ENCODE assay signal across 32 mouse cellular contexts in genomic region chr7:114439726-114440125, GRCm38 (mm10). TPM values are rescaled to one million over a fixed set of nuclear protein-coding genes. Genes with fewer than 3 reads are reported as not detected.
DNase-seq lines count a peak whose midpoint lies in the region; ATAC-seq and TF ChIP-seq lines count a peak whose summit lies in the region.
"Had no signal": no experiment of that assay in that cellular context is flagged by ENCODE, and none has a peak within 500 bp of the region (broad histone marks: within the 10 kb centered on the region; RNA-seq: fewer than 3 reads in every experiment).

No protein-coding gene starts in this region.

- no peak for ATAC-seq in liver, postnatal 0 days
- no peak for ATAC-seq in liver, embryonic 12.5 days
- ATAC-seq in granulocyte monocyte progenitor cell, adult 5-6 weeks (replicated peaks; ENCODE audit: poor library complexity, severe bottlenecking) = peak; percentile 74
- peak; percentile 63; the same call in 1 of the 2 replicates for ATAC-seq in monocyte, adult 5-6 weeks (replicated peaks; ENCODE audit: insufficient number of reproducible peaks, low FRiP score, low TSS enrichment, poor library complexity, severe bottlenecking)
- ATAC-seq: activated CD4-positive, CD25-positive, alpha-beta regulatory T cell, adult 4 months; forebrain, embryonic 14.5 days; midbrain, embryonic 15.5 days had no signal

- WGBS in liver, postnatal 0 days (ENCODE audit: insufficient replicate concordance) = 3% methylated on average over 1 of the region's 1 CpGs
- 30% methylated on average over 1 of the region's 1 CpGs for WGBS in liver, embryonic 12.5 days (ENCODE audit: insufficient replicate concordance)

- H3K36me3 ChIP-seq in liver, postnatal 0 days (replicated peaks; ENCODE audit: insufficient read depth, low read length) = no peaks in the 10 kb centered on the region
- H3K36me3 ChIP-seq in liver, embryonic 12.5 days = no peaks in the 10 kb centered on the region
- H3K36me3 ChIP-seq: embryonic facial prominence, embryonic 12.5 days; heart, embryonic 12.5 days; hindbrain, embryonic 15.5 days; limb, embryonic 10.5 days; limb, embryonic 15.5 days; midbrain, embryonic 10.5 days; midbrain, embryonic 15.5 days; neural tube, embryonic 13.5 days; stomach, embryonic 15.5 days had no signal

- H3K27me3 ChIP-seq in liver, postnatal 0 days (ENCODE audit: insufficient read depth, low read length) = no peaks in the 10 kb centered on the region
- H3K27me3 ChIP-seq in liver, embryonic 12.5 days (replicated peaks) = no peaks in the 10 kb centered on the region
- H3K27me3 ChIP-seq: embryonic facial prominence, embryonic 12.5 days; heart, embryonic 12.5 days; hindbrain, embryonic 15.5 days; limb, embryonic 15.5 days; midbrain, embryonic 15.5 days; neural tube, embryonic 13.5 days; stomach, embryonic 15.5 days had no signal

- H3K9ac ChIP-seq in liver, postnatal 0 days (replicated peaks) = no peak overlapping the region
- no peak overlapping the region for H3K9ac ChIP-seq in liver, embryonic 12.5 days
- H3K9ac ChIP-seq: embryonic facial prominence, embryonic 12.5 days; heart, embryonic 12.5 days; hindbrain, embryonic 15.5 days; limb, embryonic 15.5 days; midbrain, embryonic 15.5 days; neural tube, embryonic 13.5 days; stomach, embryonic 15.5 days had no signal

- no peak for TF ChIP-seq CTCF in liver, postnatal 0 days (IDR thresholded peaks at IDR 0.05; ENCODE audit: low read depth)

- no peak overlapping the region for H3K4me3 ChIP-seq in liver, postnatal 0 days (ENCODE audit: low read depth, low read length)
- no peak overlapping the region for H3K4me3 ChIP-seq in liver, embryonic 12.5 days
- H3K4me3 ChIP-seq: embryonic facial prominence, embryonic 12.5 days; heart, embryonic 12.5 days; hindbrain, embryonic 15.5 days; limb, embryonic 10.5 days; limb, embryonic 15.5 days; midbrain, embryonic 10.5 days; midbrain, embryonic 15.5 days; neural tube, embryonic 13.5 days; stomach, embryonic 15.5 days had no signal

- no peak for DNase-seq in liver, postnatal 0 days
- no peak for DNase-seq in adipocyte (ENCODE audit: low spot score)
- no peak for DNase-seq in adrenal gland, postnatal 25 days
- DNase-seq in thymus, postnatal 0 days (ENCODE audit: low spot score) = no peak
- DNase-seq in lung, postnatal 25 days (ENCODE audit: low spot score) = no peak
- DNase-seq: adrenal gland, adult 8-10 months; B cell, adult 2 months; cerebellum, adult 11 months; cerebellum, adult 9-10 months; cerebellum, postnatal 36 days; embryo, embryonic 11 days; gastrocnemius, postnatal 25 days; heart, adult 18-20 months; kidney, adult 2 months; kidney, postnatal 4 days; layer of hippocampus, postnatal 36 days; lung, postnatal 4 days; thymus, postnatal 25 days had no signal

- peak overlapping the region; percentile 2; the same call in 1 of the 2 replicates for H3K4me2 ChIP-seq in liver, postnatal 0 days (ENCODE audit: low read depth, low read length)
- no peak overlapping the region for H3K4me2 ChIP-seq in liver, embryonic 12.5 days
- H3K4me2 ChIP-seq: embryonic facial prominence, embryonic 12.5 days; heart, embryonic 12.5 days; hindbrain, embryonic 15.5 days; limb, embryonic 15.5 days; midbrain, embryonic 15.5 days; neural tube, embryonic 13.5 days; stomach, embryonic 15.5 days had no signal

- no peak overlapping the region for H3K27ac ChIP-seq in liver, postnatal 0 days (ENCODE audit: low read depth)
- H3K27ac ChIP-seq in liver, embryonic 12.5 days = no peak overlapping the region
- H3K27ac ChIP-seq: embryonic facial prominence, embryonic 12.5 days; hindbrain, embryonic 15.5 days; limb, embryonic 10.5 days; limb, embryonic 15.5 days; midbrain, embryonic 10.5 days; midbrain, embryonic 15.5 days; neural tube, embryonic 13.5 days; stomach, embryonic 15.5 days had no signal

- no peaks in the 10 kb centered on the region for H3K9me3 ChIP-seq in liver, postnatal 0 days (ENCODE audit: low read length)
- no peaks in the 10 kb centered on the region for H3K9me3 ChIP-seq in liver, embryonic 12.5 days (replicated peaks)
- H3K9me3 ChIP-seq: embryonic facial prominence, embryonic 12.5 days; heart, embryonic 12.5 days; hindbrain, embryonic 15.5 days; limb, embryonic 10.5 days; limb, embryonic 15.5 days; midbrain, embryonic 10.5 days; midbrain, embryonic 15.5 days; neural tube, embryonic 13.5 days; stomach, embryonic 15.5 days had no signal

- no peak for TF ChIP-seq EP300 in liver, postnatal 0 days (IDR thresholded peaks at IDR 0.05; ENCODE audit: low read depth)

- H3K4me1 ChIP-seq in liver, postnatal 0 days (ENCODE audit: insufficient read depth) = no peaks in the 10 kb centered on the region
- peaks cover 7% of the 10 kb centered on the region; the same call in 1 of the 2 replicates for H3K4me1 ChIP-seq in liver, embryonic 12.5 days
- H3K4me1 ChIP-seq: embryonic facial prominence, embryonic 12.5 days; heart, embryonic 12.5 days; hindbrain, embryonic 15.5 days; limb, embryonic 10.5 days; limb, embryonic 15.5 days; midbrain, embryonic 10.5 days; midbrain, embryonic 15.5 days; neural tube, embryonic 13.5 days; stomach, embryonic 15.5 days had no signal

RNA-seq across cellular contexts. Expression of gene Pde3b, which starts 24.6 kb away (rescaled TPM):
- 5.0 and 5.4 TPM in 2 replicates for polyA plus RNA-seq in liver, postnatal 0 days (2015; fragmentation: Nextera tagmentation; extraction: Ambion mirVana)
- 5.1 and 5.2 TPM in 2 replicates for polyA plus RNA-seq in liver, embryonic 12.5 days (2016; fragmentation: Nextera tagmentation; extraction: Ambion mirVana)
- total RNA-seq in granulocyte monocyte progenitor cell, adult 5-6 weeks (2014; fragmentation: Nextera tagmentation) = 3.7 and 8.1 TPM in 2 replicates
- 14.3 and 15.0 TPM in 2 replicates for total RNA-seq in granulocyte monocyte progenitor cell, adult 5-6 weeks (2017)
- total RNA-seq in monocyte, adult 5-6 weeks (2017) = 58.9 to 108 TPM (median 74.6 TPM) in 3 replicates
- 22.9 and 33.1 TPM in 2 replicates for total RNA-seq in adrenal gland, postnatal 25 days (2021)
- 7.5 and 10.1 TPM in 2 replicates for polyA plus RNA-seq in thymus, postnatal 0 days (2015; fragmentation: Nextera tagmentation; extraction: Ambion mirVana)

Comparison
In these comparisons a context has a peak if more than half of its experiments do, and no peak if none do; other contexts are left out.
1. ATAC-seq: peak in granulocyte monocyte progenitor cell, adult 5-6 weeks (single experiment) and monocyte, adult 5-6 weeks (single experiment); none in liver, postnatal 0 days (single experiment) and liver, embryonic 12.5 days (single experiment).